Comparison of ENCODE assay signal across 25 mouse cellular contexts in the genomic region with DNA sequence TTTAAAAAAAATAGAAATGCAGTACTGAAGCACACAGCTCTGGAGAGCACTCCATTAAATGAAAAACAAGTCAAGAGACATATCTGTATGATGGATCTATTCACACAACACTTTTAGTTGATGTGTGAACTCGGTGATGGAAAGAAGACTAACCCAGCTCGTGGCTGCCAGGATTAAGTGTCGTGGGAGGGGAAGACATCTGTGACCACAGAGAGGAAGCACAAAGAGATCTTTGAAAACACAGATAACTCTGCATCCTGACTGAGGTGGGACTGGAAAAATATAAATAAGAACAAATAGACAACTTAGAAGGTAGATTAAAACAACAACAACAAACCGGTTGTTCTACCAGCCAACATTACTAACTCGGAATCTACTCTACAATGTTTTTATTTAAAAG. TPM values are rescaled to one million over a fixed set of nuclear protein-coding genes. Genes with fewer than 3 reads are reported as not detected.
DNase-seq lines count a peak whose midpoint lies in the region; ATAC-seq lines count a peak whose summit lies in the region.
"Had no signal": no experiment of that assay in that cellular context is flagged by ENCODE, and none has a peak within 500 bp of the region (broad histone marks: within the 10 kb centered on the region; RNA-seq: fewer than 3 reads in every experiment).

No protein-coding gene starts in this region.

- peak; percentile 71 for ATAC-seq in frontal cortex, adult (ENCODE audit: low TSS enrichment)
- ATAC-seq in inflammation-experienced regulatory T-cells, adult 6 months = peak; percentile 92
- ATAC-seq: forebrain, embryonic 14.5 days; intestine, postnatal 0 days had no signal

- 86% methylated on average over 5 of the region's 5 CpGs for WGBS in limb, embryonic 10.5 days

- H3K4me3 ChIP-seq in limb, embryonic 10.5 days = no peak overlapping the region
- H3K4me3 ChIP-seq: embryonic facial prominence, embryonic 15.5 days; erythroblast, embryonic 14.5 days; forebrain, embryonic 10.5 days; heart, adult 2 months; heart, embryonic 15.5 days; hindbrain, embryonic 10.5 days had no signal

- no peaks in the 10 kb centered on the region for H3K36me3 ChIP-seq in limb, embryonic 10.5 days
- H3K36me3 ChIP-seq: embryonic facial prominence, embryonic 15.5 days; forebrain, embryonic 10.5 days; G1E; heart, embryonic 15.5 days; hindbrain, embryonic 10.5 days had no signal

- H3K27me3 ChIP-seq in limb, embryonic 10.5 days (ENCODE audit: low read depth, poor library complexity, severe bottlenecking) = no peaks in the 10 kb centered on the region
- H3K27me3 ChIP-seq: embryonic facial prominence, embryonic 15.5 days; heart, embryonic 15.5 days had no signal

- no peak for DNase-seq in frontal cortex, postnatal 25 days (ENCODE audit: low spot score in 2 of 2)
- DNase-seq in CD4-positive, CD25-positive, alpha-beta regulatory T cell, adult 2 months (ENCODE audit: low read depth, low spot score) = peak; percentile 29
- DNase-seq in brain, adult 2 months (ENCODE audit: low read depth, low spot score) = peak; percentile 63
- DNase-seq in c-Kit-positive CD71-positive TER-119-positive erythroid progenitor cells, embryonic 14.5 days (ENCODE audit: low spot score) = no peak
- DNase-seq in embryo, embryonic 11 days = no peak
- no peak for DNase-seq in limb, embryonic 10.5 days (ENCODE audit: low spot score)
- DNase-seq: adrenal gland, postnatal 14 days; cerebellum, adult 2 months; cerebellum, postnatal 14 days; gastrocnemius, postnatal 10 days; heart, adult 2 months; heart, postnatal 14 days had no signal

- no peaks in the 10 kb centered on the region for H3K4me1 ChIP-seq in limb, embryonic 10.5 days
- H3K4me1 ChIP-seq: embryonic facial prominence, embryonic 15.5 days; forebrain, embryonic 10.5 days; heart, embryonic 15.5 days; hindbrain, embryonic 10.5 days had no signal

- H3K9me3 ChIP-seq in limb, embryonic 10.5 days (replicated peaks) = no peaks in the 10 kb centered on the region
- H3K9me3 ChIP-seq: embryonic facial prominence, embryonic 15.5 days; forebrain, embryonic 10.5 days; G1E; heart, embryonic 15.5 days; hindbrain, embryonic 10.5 days had no signal

- H3K27ac ChIP-seq in limb, embryonic 10.5 days = no peak overlapping the region
- H3K27ac ChIP-seq: embryonic facial prominence, embryonic 15.5 days; forebrain, embryonic 10.5 days; heart, adult 2 months; heart, embryonic 15.5 days; hindbrain, embryonic 10.5 days; hindbrain, embryonic 14.5 days had no signal

RNA-seq across cellular contexts. Expression of gene Lpcat4, which starts 16.7 kb away (rescaled TPM):
- polyA plus RNA-seq in inflammation-experienced regulatory T-cells, adult 6 months (2017; shearing (Covaris generic)) = 10 to 100 TPM; 30.4 to 45.0 (median 34.4) TPM
- 15.0 and 18.0 TPM in 2 replicates for polyA plus RNA-seq in limb, embryonic 10.5 days (2016; fragmentation: Nextera tagmentation; extraction: Ambion mirVana)

RNA-seq across cellular contexts. Expression of gene Nutm1, which starts 36.5 kb away (rescaled TPM):
- polyA plus RNA-seq in inflammation-experienced regulatory T-cells, adult 6 months (2017; shearing (Covaris generic)) = not detected
- 0.04 and 0.10 TPM in 2 replicates for polyA plus RNA-seq in limb, embryonic 10.5 days (2016; fragmentation: Nextera tagmentation; extraction: Ambion mirVana)
- polyA plus RNA-seq: cerebellum, adult 2 months; embryonic facial prominence, embryonic 11.5 days; embryonic facial prominence, embryonic 15.5 days; erythroblast, embryonic 14.5 days; forebrain, embryonic 14.5 days; heart, adult 2 months; heart, embryonic 15.5 days; hindbrain, embryonic 10.5 days; hindbrain, embryonic 14.5 days had no signal

RNA-seq across cellular contexts. Expression of gene Nop10, which starts 39.1 kb away (rescaled TPM):
- polyA plus RNA-seq in inflammation-experienced regulatory T-cells, adult 6 months (2017; shearing (Covaris generic)) = 100 to 1,000 TPM; 152 to 243 (median 201) TPM
- 188 and 253 TPM in 2 replicates for polyA plus RNA-seq in limb, embryonic 10.5 days (2016; fragmentation: Nextera tagmentation; extraction: Ambion mirVana)

RNA-seq across cellular contexts. Expression of gene Slc12a6, which starts 43.0 kb away (rescaled TPM):
- polyA plus RNA-seq in inflammation-experienced regulatory T-cells, adult 6 months (2017; shearing (Covaris generic)) = 10 to 100 TPM; 37.3 to 57.5 (median 52.3) TPM
- 5.0 and 7.4 TPM in 2 replicates for polyA plus RNA-seq in limb, embryonic 10.5 days (2016; fragmentation: Nextera tagmentation; extraction: Ambion mirVana)

RNA-seq across cellular contexts. Expression of gene Gm21985, which starts 43.5 kb away (rescaled TPM):
- polyA plus RNA-seq in inflammation-experienced regulatory T-cells, adult 6 months (2017; shearing (Covaris generic)) = not detected
- polyA plus RNA-seq in limb, embryonic 10.5 days (2016; fragmentation: Nextera tagmentation; extraction: Ambion mirVana) = not detected in 2 replicates
- polyA plus RNA-seq: C2C12; cerebellum, adult 2 months; embryonic facial prominence, embryonic 11.5 days; embryonic facial prominence, embryonic 15.5 days; erythroblast, embryonic 14.5 days; forebrain, embryonic 10.5 days; forebrain, embryonic 14.5 days; G1E; heart, adult 2 months; heart, embryonic 15.5 days; hindbrain, embryonic 10.5 days; hindbrain, embryonic 14.5 days; intestine, postnatal 0 days had no signal

Comparison
In these comparisons a context has a peak if more than half of its experiments do, and no peak if none do; other contexts are left out.
1. DNase-seq: peak in CD4-positive, CD25-positive, alpha-beta regulatory T cell, adult 2 months (single experiment) and brain, adult 2 months (single experiment); none in frontal cortex, postnatal 25 days (0 of 2), c-Kit-positive CD71-positive TER-119-positive erythroid progenitor cells, embryonic 14.5 days (single experiment), embryo, embryonic 11 days (single experiment) and limb, embryonic 10.5 days (single experiment).